Mouse (Mus musculus): ENCODE data around the gene Prcc. TPM values are rescaled to one million over a fixed set of nuclear protein-coding genes. Genes with fewer than 3 reads are reported as not detected.
A peak's percentile ranks its signal among the peaks of the same experiment; 100 is the strongest.

The Prcc gene
- polyA plus RNA-seq (2016; fragmentation: Nextera tagmentation; extraction: Ambion mirVana) = 15.5 and 16.0 TPM in 2 replicates

- Histone ChIP-seq H3K9ac (peak within 1 kb of the TSS; percentile 98), H3K27ac (peak within 1 kb of the TSS; percentile 91), H3K4me1 (peaks cover 13% of the 10 kb centered on the region), H3K4me3 (peak within 1 kb of the TSS; percentile 100), H3K27me3 (no peaks in the 10 kb centered on the region), H3K36me3 (peaks cover 5% of the 10 kb centered on the region), H3K9me3 (no peaks in the 10 kb centered on the region), H3K4me2 (replicated peaks) (peak within 1 kb of the TSS; percentile 83)
- under 1% methylated on average over 33 of the region's 33 CpGs for WGBS
- ATAC-seq (ENCODE audit: insufficient number of reproducible peaks, insufficient read depth, low FRiP score, low TSS enrichment) = peak; percentile 97
Observed at GRCm38 (mm10) chr3:87885281-87886003, at the start of gene Prcc. Gene Prcc (minus strand): TSS chr3:87885608.

GRCm38 (mm10) chr3:87935201-87935600 is 49.8 kb upstream of the Prcc start:
- Histone ChIP-seq H3K27me3 (no peaks in the 10 kb centered on the region), H3K36me3 (peaks cover 63% of the 10 kb centered on the region), H3K9ac (no peak overlapping the region; the same call in 1 of the 2 replicates), H3K27ac (no peak overlapping the region), H3K4me2 (replicated peaks) (no peak overlapping the region), H3K4me1 (peaks cover 22% of the 10 kb centered on the region), H3K9me3 (no peaks in the 10 kb centered on the region), H3K4me3 (no peak overlapping the region)
- WGBS = 69% methylated on average over 4 of the region's 4 CpGs
- ATAC-seq (ENCODE audit: insufficient number of reproducible peaks, insufficient read depth, low FRiP score, low TSS enrichment) = no peak

GRCm38 (mm10) chr3:87934501-87934900 is 49.1 kb upstream of the Prcc start:
- H3K9ac ChIP-seq = no peak overlapping the region
- H3K27me3 ChIP-seq = no peaks in the 10 kb centered on the region
- no peaks in the 10 kb centered on the region for H3K9me3 ChIP-seq
- 78% methylated on average over 4 of the region's 4 CpGs for WGBS
- no peak overlapping the region for H3K4me3 ChIP-seq
- no peak for ATAC-seq (ENCODE audit: insufficient number of reproducible peaks, insufficient read depth, low FRiP score, low TSS enrichment)
- H3K27ac ChIP-seq = no peak overlapping the region
- H3K4me1 ChIP-seq = peaks cover 22% of the 10 kb centered on the region
- H3K4me2 ChIP-seq (replicated peaks) = no peak overlapping the region
- peaks cover 57% of the 10 kb centered on the region for H3K36me3 ChIP-seq

GRCm38 (mm10) chr3:87934026-87934425 is 48.6 kb upstream of the Prcc start:
- no peak overlapping the region for H3K27ac ChIP-seq
- ATAC-seq (ENCODE audit: insufficient number of reproducible peaks, insufficient read depth, low FRiP score, low TSS enrichment) = no peak
- peaks cover 27% of the 10 kb centered on the region for H3K4me1 ChIP-seq
- H3K27me3 ChIP-seq = no peaks in the 10 kb centered on the region
- H3K36me3 ChIP-seq = peaks cover 52% of the 10 kb centered on the region
- no peaks in the 10 kb centered on the region for H3K9me3 ChIP-seq
- H3K9ac ChIP-seq = no peak overlapping the region
- 84% methylated on average over 5 of the region's 5 CpGs for WGBS
- no peak overlapping the region for H3K4me2 ChIP-seq (replicated peaks)
- H3K4me3 ChIP-seq = no peak overlapping the region

DNA sequence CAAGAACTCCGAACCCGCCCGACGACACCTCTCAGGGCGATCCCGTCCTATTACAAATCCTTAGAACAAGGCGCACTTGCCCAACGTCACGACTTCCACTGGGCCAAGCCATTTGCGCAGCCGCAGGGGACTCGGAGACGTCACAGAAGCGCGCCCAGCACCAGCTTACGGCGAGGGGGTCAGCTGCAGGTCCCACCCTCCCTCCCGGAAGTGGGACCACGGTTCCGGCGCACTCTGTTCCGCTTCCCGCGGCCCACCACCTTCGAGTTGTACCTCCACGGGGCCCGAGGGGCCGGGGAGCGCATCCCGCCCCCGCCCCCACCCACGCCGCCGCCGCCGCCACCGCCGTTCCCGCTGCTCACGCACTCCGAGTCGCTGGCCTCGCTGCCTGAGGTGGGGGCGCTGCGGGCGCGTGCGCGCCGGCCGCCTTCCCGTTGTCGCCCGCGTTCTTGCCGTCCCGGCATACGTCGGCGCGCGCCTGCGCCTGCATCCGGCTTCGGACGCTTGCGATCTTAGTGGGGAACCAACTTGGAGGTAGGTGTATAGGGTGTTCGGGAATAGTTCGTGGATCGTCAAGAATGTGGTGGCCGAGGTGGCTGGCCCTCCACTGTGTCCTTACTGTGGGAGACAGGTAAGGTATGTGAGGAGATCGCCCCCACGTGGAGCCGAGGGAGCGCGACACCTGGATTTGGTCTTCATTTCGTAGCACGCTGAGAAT is 44.8 kb upstream of the Prcc start, which contains the start of the genes Isg20l2 and Rrnad1:
Gene Isg20l2, plus strand, starts transcription at position 237 of the 718 bp plus-strand sequence.
Gene Rrnad1, minus strand, starts transcription at position 640 of the 718 bp plus-strand sequence.
- H3K9ac ChIP-seq = peak within 1 kb of the TSS; percentile 91
- peak within 1 kb of the TSS; percentile 92 for H3K27ac ChIP-seq
- ATAC-seq (ENCODE audit: insufficient number of reproducible peaks, insufficient read depth, low FRiP score, low TSS enrichment) = peak; percentile 95
- peak within 1 kb of the TSS; percentile 97 for H3K4me3 ChIP-seq
- H3K27me3 ChIP-seq = no peaks in the 10 kb centered on the region
- peaks cover 48% of the 10 kb centered on the region for H3K36me3 ChIP-seq
- peak within 1 kb of the TSS; percentile 83 for H3K4me2 ChIP-seq (replicated peaks)
- WGBS = under 1% methylated on average over 78 of the region's 78 CpGs
- H3K9me3 ChIP-seq = no peaks in the 10 kb centered on the region
- H3K4me1 ChIP-seq = peaks cover 25% of the 10 kb centered on the region

DNA sequence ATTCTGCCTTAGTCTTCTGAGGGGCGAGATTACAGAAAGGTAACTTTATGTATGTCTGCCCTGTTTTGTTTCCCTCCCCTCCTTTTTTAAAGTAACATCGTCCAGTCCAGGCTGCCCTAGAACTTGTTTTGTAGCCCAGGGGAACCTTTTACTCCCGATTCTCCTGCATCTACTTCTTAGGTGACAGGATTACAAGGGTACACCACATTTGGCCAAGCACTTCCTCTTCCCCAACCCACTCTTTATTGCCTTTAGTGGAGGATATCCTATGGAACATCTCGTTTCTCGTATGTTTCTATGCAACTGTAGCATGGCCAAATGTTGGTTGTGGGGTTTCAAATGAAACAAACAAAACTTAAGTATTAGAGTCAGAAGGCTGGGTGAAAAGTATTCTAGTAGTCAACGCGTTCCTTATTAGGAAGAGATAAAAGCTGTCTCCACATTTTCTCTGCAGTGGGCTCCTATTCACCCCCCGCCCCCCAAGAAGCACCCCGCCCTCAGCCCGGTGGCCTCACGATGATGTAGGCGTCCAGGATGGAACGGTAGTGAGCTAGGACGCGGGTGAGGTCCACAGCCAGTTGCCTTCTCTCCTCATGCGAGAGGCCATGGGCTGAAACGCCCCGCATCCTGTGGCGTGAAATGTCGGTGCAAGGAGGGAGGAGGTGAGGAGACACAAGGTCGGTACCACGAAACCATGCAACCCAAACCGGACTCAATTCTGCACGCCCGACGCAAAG is 44.1 kb upstream of the Prcc start:
- 7% methylated on average over 26 of the region's 26 CpGs for WGBS
- H3K9ac ChIP-seq = peak overlapping the region; percentile 91
- peak overlapping the region; percentile 97 for H3K4me3 ChIP-seq
- ATAC-seq (ENCODE audit: insufficient number of reproducible peaks, insufficient read depth, low FRiP score, low TSS enrichment) = peak; percentile 38; the same call in 1 of the 2 replicates
- peaks cover 25% of the 10 kb centered on the region for H3K4me1 ChIP-seq
- H3K27ac ChIP-seq = peak overlapping the region; percentile 92
- peaks cover 53% of the 10 kb centered on the region for H3K36me3 ChIP-seq
- peak overlapping the region; percentile 83 for H3K4me2 ChIP-seq (replicated peaks)
- H3K27me3 ChIP-seq = no peaks in the 10 kb centered on the region
- no peaks in the 10 kb centered on the region for H3K9me3 ChIP-seq

DNA sequence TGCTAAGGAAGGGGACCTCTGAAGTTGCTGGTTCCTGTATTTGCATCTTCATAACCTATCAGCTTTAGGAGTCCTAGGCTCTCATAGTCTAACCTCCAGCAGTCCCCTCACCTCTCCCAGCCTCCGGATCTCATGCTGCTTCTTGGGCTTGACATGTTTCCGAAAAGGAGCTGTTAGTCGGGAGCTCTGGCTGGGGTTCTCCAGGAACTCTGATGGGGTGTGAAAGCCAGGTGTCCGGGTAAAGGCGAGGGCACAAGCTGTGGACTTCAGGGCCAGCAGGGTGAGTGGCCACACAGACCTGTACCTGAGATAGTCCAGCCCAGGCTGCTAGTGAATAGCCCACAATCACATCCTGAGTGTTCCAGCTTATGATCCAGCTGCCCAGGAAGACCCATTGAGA is 42.0 kb upstream of the Prcc start:
- Histone ChIP-seq H3K27ac (no peak overlapping the region), H3K4me2 (replicated peaks) (no peak overlapping the region), H3K4me1 (peaks cover 23% of the 10 kb centered on the region), H3K9ac (no peak overlapping the region), H3K27me3 (no peaks in the 10 kb centered on the region), H3K9me3 (no peaks in the 10 kb centered on the region), H3K36me3 (peaks cover 61% of the 10 kb centered on the region), H3K4me3 (no peak overlapping the region)
- WGBS = 92% methylated on average over 5 of the region's 5 CpGs
- ATAC-seq (ENCODE audit: insufficient number of reproducible peaks, insufficient read depth, low FRiP score, low TSS enrichment) = no peak

DNA sequence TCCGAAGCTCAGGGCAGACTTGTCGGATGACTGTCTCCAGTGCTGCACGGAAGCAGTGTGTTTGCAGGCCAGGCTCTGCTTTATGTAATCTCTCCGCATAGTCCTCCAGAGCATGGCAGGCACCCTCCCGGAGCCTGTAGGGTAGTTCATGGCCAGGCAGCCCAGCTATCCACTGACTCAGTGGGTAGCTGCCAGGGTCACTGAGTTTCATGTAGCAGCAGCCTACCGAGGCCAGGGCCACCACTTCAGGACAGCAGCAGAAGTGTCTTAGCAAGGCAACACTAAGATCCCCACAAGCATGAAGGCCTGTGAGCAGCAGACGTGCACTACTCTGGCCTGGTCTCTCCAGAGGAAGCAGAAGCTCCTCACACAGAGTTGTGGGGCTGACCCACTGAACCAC is 39.6 kb upstream of the Prcc start:
- ATAC-seq (ENCODE audit: insufficient number of reproducible peaks, insufficient read depth, low FRiP score, low TSS enrichment) = no peak
- Histone ChIP-seq H3K9me3 (no peaks in the 10 kb centered on the region), H3K36me3 (peaks cover 59% of the 10 kb centered on the region), H3K4me1 (peaks cover 14% of the 10 kb centered on the region), H3K9ac (no peak overlapping the region), H3K4me3 (no peak overlapping the region), H3K27me3 (no peaks in the 10 kb centered on the region), H3K4me2 (replicated peaks) (no peak overlapping the region), H3K27ac (no peak overlapping the region)
- WGBS = 88% methylated on average over 7 of the region's 7 CpGs

- no peak overlapping the region for H3K27ac ChIP-seq
- H3K36me3 ChIP-seq = peaks cover 57% of the 10 kb centered on the region
- H3K27me3 ChIP-seq = no peaks in the 10 kb centered on the region
- H3K9ac ChIP-seq = peak overlapping the region; percentile 67
- no peak for ATAC-seq (ENCODE audit: insufficient number of reproducible peaks, insufficient read depth, low FRiP score, low TSS enrichment)
- 67% methylated on average over 9 of the region's 9 CpGs for WGBS
- H3K4me2 ChIP-seq (replicated peaks) = peak overlapping the region; percentile 63
- peak overlapping the region; percentile 65 for H3K4me3 ChIP-seq
- H3K9me3 ChIP-seq = no peaks in the 10 kb centered on the region
- H3K4me1 ChIP-seq = 0 out of 2 replicates have a peak, but pooled peaks cover 10% of the 10 kb centered on the region
Observed at GRCm38 (mm10) chr3:87920270-87920943, 35.0 kb upstream of the Prcc start.

DNA sequence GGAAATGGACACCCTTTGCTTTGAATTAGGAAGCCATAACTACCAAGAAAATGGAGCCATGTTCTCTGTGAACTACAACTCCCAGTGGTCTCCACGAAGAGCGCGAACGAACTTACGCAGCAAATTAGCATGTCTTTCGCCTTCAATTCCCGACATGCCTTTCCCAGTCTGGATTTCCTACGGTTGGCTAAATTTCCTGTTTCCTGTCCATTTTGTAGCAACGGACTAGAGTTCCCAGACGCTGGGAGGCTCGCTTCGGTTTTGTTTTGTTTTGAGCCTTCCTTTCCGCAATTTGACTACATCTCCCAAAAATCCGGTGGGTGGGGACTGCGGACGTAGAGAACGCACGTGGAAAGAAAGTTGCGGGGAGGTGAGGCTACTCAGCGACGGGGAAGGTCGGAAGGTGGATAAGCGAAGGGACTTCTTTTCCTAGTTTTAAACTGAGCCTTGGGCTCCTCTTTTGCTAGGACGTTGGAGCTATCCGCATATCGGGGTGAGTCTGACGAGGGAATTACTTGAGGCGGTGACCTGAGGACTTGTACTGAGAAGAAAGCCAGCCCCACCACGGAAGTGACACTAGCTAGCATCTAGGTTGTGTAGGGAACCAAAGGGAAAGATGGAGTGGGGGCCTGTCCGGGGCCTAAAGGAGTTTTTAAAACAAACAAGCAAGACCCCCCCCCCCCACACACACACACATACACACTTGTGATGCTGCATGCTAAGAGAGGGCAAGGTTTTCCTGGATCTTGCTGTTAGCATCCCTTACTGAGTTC is 34.1 kb upstream of the Prcc start, which contains the start of gene Mrpl24:
Gene Mrpl24, plus strand, starts transcription at position 171 of the 773 bp plus-strand sequence.
- Histone ChIP-seq H3K4me3 (peak within 1 kb of the TSS; percentile 65), H3K27me3 (no peaks in the 10 kb centered on the region), H3K9me3 (no peaks in the 10 kb centered on the region), H3K4me1 (0 out of 2 replicates have a peak, but pooled peaks cover 10% of the 10 kb centered on the region), H3K27ac (peak within 1 kb of the TSS; percentile 87), H3K36me3 (peaks cover 57% of the 10 kb centered on the region), H3K9ac (peak within 1 kb of the TSS; percentile 67), H3K4me2 (replicated peaks) (peak within 1 kb of the TSS; percentile 63)
- WGBS = under 1% methylated on average over 30 of the region's 30 CpGs
- peak; percentile 72 for ATAC-seq (ENCODE audit: insufficient number of reproducible peaks, insufficient read depth, low FRiP score, low TSS enrichment)
